Mouse (Mus musculus) kidney, adult 10 weeks (tissue): ENCODE measurements around the gene Ly6g6d. TPM values are rescaled to one million over a fixed set of nuclear protein-coding genes. Genes with fewer than 3 reads are reported as not detected.

Source experiments
- polyA plus RNA-seq: library from polyadenylated mRNA; stranded (reverse); fragments of 350-450 nt; fragmentation: Illumina TruSeq; extraction: RNeasy Lipid Tissue Mini Kit (QIAGEN cat#74804); gene quantifications from one replicate; pipeline ENCODE4 v1.2.3, GENCODE M21; 2014; ENCODE audit warnings: low read depth, low replicate concordance

Gene Ly6g6d
- polyA plus RNA-seq, result not detected

DNA sequence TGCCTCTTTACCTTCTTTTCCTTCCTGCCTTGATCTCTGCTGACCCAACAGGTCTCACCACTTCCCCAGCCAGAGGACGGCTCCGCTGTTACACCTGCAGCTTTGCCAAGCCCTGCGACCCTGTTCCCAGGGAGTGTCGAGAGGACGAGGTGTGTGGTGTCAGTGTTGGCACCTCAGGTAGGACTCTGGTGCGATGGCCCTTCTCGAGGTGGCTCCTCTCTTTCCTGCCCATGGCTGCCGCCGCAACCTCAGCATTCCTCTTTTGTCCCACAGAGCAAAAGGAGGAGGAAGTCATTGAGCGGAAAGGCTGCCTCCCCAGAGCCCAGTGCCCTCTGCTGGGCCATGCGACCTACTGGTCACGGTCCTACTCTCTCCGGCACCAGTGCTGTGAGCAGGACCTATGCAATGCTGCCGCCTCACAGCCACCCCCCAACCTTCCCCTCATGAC lies at the start of gene Ly6g6d:
Gene Ly6g6d, minus strand, starts transcription at position 280 of the 448 bp plus-strand sequence.

DNA sequence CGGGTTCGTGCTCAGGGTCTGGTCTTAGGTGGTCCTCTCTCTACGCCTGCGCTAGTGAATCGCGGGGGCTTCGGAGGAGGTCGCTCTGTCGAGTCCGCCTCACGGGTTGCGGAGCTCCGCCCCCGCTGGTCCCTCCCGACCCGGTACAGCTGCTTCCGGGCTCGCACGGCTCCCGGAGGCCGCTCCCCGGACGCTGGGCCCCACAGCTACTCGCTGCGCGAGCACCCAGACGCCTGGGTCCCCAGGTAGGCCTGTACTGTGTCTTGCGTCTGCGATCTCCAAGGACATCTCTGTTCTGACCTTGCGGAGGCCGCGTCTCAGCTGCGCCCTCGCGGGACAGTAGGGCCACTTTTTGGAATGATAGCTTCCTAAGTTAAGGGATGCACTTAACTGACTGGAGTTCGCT lies 48.3 kb upstream of the Ly6g6d start, which contains the start of gene D17H6S53E:
Gene D17H6S53E, plus strand, starts transcription at position 168 of the 406 bp plus-strand sequence.

DNA sequence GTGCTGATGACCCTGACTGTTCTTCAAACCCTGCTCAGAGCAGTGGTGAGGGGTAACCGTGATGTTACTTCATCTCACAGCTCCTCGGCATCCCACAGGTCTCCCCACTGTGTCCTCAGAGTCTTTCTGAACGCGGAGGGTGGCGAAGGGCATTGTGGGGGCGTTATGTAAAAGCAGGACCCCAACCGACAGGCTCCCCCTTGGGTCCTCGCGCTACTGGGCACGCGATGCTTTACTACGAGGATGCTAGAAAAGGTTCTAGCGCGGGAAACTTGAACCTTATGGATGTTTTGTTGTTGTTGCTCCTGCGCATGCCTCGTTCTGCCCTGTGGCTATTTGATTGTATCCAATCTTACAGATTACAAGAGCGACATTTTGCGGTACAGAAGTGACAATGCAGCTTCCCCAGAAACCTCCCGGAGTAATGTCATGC lies 44.0 kb upstream of the Ly6g6d start, which contains the start of gene Csnk2b:
Gene Csnk2b, minus strand, starts transcription at position 183 of the 433 bp plus-strand sequence.

DNA sequence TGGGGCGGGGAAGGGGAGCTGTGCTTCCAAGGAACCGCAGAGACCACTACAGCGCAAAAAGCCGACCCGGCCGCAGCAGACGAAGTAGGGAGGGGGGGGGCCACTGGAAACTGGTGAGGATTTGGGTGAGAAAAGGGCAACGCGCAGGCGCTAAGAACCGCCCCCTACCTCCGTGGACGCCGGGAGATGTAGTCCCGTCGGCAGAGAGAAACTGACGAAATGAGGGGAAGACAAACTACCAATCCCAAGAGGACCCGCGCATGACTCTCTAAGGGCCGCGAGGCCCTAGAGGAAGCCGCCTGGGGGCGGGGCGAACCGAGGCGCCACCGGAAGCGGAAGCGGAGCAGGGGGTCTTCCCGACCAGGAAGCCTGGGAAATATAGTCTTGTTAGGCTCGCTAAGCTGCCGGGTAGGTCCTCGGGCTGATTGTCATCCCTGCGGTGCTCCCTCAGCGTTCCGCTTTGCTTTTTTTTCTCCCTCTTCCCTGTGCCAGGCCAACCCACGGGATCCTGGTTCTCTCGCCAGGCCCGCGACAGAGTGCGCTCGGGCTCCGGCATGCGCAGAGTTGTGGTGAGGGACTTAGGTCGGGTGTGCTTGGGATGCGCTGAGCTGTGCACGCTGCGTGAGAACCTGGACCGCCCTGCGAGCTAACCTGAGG lies 43.4 kb upstream of the Ly6g6d start, which contains the start of gene Gpank1:
Gene Gpank1, plus strand, starts transcription at position 313 of the 657 bp plus-strand sequence.

DNA sequence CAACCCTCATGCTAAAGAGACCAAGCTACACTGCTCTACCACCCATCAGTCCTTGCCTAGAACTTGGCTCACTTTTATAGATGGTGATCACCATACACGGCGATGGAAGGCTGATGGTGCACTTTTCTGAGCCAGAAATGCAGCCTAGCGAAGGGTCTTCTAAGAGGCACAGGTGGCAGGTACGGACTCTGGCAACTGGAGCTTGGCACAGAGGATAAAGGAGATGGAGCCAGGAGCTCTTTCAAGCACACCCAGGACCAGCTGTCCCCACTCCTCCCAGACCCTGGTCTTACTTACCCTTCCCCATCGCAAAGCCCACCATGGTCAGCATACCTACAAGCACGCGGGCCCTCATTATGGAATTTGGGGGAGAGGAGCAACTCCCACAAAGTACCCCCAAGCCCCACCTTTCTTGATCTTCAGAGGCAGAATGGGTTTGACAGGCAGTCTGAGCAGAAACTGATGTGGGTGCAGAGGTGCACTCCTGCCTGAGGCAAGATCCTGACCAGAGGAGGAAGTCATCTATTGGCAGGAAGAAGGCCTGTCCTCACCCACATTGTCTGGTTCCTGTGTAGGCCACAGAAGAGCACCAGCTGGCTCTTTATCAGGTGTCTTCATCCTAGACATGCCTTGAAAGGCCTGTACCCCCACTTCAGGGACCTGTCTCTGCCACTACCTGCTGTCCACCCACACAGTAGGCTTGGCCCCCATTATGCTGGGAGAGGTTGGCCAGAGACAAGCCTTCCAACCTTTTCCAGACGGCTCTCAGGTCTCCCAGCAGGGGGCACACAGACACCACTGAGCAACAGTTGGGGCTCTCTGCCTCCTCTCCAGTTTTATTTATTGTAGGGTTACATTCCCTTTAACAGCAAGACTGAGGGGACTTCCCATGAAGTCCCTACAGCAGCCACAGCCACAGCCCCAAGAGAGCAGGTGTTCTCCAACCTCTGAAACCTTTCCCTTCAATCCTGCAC lies 37.5 kb upstream of the Ly6g6d start, which contains the start of gene Ly6g5b:
Gene Ly6g5b, minus strand, starts transcription at position 383 of the 974 bp plus-strand sequence.

DNA sequence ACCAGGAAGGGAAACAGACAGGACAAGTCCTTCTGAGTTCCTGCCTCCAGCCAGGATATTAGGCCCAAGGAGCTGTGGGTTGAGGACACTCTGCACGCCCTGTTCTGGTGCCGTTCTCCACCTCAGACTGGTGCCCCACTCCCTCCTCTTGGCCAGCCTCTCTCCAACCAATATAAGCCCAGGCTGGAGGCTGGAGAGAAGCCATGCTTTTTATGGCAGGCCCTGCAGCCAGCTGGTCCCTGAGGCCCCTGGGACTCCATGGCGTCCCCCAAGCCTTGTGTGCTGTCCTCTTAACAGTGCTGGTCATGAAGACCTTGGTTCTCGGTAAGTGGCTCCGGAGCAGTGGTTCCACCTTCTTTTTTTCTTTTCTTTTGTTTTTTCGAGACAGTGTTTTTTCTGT lies 30.2 kb upstream of the Ly6g6d start, which contains the start of gene Ly6g5c:
Gene Ly6g5c, plus strand, starts transcription at position 183 of the 400 bp plus-strand sequence.

DNA sequence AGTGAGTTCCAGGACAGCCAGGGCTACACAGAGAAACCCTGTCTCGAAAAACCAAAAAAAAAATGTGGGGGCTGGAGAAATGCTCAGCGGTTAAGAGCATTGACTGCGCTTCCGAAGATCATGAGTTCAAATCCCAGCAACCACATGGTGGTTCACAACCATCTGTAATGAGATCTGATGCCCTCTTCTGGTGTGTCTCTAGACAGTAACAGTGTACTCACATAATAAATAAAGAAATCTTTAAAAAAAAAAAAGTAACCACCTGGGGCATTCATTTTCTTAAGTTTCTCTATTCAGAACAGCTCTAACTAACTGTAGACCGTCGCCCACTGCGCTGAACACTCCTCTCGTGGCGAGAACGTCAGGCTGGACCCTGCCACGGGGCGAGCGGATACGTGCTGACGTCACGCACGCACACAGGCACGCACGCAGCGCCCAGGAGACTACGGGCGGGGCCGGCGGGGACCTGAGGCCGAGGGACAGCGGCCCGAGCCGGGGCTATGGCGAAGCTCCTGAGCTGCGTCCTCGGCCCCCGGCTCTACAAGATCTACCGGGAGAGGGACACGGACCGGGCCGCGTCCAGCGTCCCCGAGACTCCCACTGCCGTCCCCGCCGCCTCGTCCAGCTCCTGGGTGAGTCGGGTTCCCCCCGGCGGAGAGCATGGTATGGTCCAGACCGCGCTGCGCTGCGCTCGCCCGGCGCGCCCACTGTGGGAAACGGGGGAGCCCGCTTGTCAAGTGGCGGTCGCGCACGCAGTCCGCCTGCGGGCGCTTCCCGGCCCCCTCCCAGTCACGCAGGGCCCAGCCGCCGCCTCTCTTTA lies 11.2 kb upstream of the Ly6g6d start, which contains the start of gene Abhd16a:
Gene Abhd16a, plus strand, starts transcription at position 439 of the 820 bp plus-strand sequence.

DNA sequence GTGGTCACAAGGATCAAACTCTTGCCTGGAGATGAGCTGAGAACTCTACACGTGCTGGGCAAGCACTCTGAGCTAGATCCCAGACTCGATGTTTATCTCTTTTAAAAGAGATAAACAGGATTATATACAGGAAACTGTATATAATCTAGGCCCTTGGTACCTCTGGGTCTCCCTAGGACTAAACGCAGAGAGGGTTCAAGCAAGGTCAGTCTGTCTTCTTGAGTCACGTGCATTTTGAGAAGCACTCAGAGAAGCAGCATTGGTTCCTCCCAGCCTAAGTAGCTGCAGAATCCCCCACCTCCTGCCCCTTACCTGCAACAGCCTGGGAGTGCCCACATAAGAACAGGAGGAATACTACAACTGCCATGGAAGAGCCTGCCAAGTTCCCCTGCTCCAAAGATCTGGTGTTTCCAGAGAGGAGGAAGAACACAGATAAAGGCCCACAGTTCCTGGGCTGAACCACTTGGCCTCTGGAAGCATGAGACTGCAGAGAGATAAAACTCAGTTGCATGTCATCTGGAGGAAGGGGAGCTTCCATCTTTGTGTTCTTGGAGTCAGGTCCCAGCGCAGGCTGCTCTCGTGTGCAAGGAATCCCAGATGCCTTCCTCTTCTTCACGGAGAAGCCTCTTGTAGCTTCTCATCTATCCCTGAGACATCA lies 7.5 kb upstream of the Ly6g6d start, which contains the start of gene Ly6g6f:
Gene Ly6g6f, minus strand, starts transcription at position 403 of the 658 bp plus-strand sequence.

DNA sequence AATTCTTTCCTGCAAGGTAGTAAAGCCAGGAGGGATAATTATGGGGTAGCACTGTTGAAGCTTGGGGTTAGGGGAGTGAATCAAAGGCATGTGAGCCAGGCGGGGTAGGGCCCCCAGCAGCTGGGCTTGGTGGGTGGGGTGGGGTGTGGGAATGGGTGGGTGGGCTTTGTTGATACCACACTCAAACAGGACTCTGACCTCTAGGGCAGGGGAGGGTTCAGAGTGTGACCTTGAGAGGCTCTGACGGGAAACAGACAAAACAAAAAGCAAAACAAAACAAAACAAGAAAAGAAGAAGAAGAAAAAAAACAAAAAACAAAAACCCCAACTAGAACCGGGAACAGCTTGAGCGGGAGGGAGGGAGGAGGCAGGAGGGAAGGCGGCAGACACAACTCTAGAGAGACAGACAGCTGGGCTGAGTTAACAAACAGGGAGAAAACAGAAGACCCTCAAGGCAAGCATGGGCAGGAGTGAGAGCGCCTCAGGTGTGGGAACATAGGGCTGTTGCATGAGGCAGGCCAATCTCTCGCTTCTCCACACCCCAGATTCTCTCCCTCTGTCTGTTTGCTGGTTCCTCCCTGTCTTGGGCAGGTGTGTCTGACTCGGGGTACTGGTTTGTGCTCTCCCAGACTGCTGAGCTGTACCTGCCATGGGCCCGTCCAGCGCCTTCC lies 1.2 kb downstream of the Ly6g6d start, which contains the start of gene Ly6g6e:
Gene Ly6g6e, plus strand, starts transcription at position 396 of the 670 bp plus-strand sequence.

DNA sequence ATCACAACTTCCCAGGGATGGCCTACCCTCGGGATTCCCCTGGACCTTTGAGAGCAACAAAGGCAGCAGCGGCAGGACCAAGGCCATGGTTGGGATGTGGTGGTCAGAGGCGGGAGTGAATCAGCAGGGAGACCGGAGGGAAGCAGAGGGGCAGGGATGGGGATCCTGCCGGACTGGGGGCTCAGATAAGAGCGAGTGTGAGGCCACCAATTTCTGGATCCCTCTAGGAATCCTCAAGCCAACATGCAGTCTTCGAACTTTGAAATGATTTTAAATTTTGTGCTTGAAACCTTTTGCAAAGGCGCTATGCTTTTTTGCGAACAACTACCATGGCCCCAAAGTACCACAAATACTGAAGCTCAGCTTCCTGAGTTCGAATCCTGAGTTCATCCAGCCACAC lies 11.8 kb downstream of the Ly6g6d start, which contains the start of gene Mpig6b:
Gene Mpig6b, minus strand, starts transcription at position 101 of the 400 bp plus-strand sequence.

DNA sequence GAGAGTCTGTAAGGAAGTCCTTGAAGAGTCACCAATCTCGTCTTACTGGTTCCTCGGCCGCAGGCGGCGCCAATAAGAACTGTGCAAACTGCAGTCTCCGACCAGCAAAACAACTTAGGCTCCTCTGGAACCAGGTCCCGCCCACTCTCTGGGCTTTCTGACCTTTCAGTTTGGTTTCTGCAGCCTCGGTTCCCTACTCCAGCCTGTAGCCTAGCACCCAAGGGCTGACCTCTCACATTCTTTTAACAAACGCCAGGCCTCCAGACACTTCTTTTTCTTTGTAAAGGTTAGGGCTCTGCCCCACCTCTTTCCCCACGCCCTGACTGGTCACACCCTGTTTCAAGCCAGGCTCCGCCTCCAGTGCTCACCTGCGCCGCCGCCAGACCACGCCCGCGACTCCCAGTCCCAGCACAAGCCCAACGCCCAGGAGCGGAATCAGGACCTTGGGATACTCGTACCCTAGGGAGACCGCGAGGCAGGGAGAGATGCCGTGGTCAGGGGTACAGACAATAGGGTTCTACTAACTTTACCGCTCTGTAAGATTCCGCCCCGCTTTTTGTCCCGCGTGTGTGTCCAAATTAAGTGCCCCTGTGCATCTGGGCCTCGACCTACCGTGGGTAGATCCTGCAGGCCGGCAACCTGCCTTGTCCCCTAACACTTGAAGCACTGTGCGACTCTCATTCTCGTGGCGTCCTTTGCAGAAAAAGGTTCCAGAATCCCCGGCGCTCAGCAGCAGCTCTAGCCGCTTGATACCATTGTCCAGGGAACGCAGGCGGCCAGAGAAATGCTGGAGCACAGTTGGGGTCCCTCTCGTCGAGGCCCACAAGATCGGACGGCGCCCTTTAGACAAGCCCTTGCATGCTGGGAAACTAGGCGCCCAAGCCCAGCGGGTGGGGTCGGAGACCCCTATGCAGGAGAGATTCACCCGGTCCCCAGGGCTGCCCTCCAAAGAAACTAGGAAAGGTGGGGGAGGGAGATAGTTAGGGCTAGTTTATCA lies 12.6 kb downstream of the Ly6g6d start, which contains the start of gene Ly6g6c:
Gene Ly6g6c, plus strand, starts transcription at position 438 of the 997 bp plus-strand sequence.

DNA sequence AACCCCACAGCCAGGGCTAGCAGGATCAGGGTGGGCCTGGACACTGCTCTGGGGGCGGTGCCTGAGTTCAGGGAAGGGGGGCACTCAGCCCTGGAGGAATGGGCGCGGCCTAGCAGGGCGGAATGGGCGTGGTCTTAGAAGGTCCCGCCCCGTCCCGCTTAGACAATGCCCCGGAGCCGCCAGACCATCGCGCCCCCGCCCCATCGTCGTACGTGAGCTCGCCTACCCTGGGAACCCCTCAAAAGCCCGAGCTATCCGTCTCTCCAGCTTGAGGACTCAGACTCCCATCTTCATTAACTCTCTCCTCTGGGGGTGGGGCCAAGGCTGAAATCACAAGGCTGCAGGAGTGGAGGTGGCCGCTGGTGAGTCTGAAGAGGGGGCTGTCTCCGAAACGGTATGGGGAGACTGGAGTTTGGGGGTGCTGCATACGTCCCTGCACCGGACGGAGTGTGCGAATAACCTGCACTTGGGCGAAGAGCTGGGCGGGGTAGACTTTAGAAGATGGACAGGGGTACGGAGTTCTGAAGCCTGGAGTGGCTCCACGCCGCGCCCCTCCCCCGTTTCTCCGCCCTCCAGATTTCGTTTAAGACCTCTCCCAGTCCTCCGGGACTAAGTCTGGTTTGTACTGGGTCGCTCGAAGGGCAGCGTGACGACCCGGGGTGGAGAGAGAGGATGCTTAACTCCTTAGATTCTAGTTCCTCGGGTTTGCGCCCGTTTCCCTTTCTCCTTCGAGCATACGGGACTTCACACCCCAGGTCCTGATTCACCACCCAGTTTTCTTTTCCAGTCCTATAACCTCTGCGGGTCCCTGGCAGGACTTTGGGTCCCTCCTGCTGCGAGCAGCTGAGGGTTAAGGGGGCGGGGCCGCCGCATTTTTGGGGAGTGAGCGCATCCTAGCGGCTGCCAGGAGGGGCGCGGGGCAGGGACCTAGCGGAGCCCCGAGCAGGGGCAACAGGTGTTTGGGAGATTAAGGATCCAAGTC lies 18.7 kb downstream of the Ly6g6d start, which contains the start of gene Ddah2:
Gene Ddah2, plus strand, starts transcription at position 125 of the 982 bp plus-strand sequence.

DNA sequence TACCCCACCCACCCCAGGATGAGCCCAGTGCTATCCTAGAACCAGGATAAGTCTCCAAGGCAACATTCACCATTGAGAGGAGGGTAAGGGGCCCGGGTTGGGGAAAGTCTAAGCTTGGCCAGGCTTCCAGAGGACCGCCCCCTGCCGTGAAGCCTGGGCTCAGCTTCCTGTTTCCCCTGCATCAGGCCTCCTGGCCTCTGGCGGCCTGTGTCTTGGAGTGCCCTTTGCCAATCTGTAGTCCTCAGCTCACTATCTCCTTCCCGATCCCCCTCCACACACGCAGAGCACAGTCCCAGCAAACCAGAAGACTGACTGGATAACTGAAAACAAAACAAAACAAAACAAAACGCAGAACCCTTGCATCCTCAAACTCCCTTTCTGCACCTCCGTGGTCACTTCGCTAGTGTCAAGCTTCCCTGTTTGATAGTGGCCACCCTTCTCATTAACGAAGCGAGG lies 28.3 kb downstream of the Ly6g6d start, which contains the start of gene Clic1:
Gene Clic1, plus strand, starts transcription at position 406 of the 456 bp plus-strand sequence.

DNA sequence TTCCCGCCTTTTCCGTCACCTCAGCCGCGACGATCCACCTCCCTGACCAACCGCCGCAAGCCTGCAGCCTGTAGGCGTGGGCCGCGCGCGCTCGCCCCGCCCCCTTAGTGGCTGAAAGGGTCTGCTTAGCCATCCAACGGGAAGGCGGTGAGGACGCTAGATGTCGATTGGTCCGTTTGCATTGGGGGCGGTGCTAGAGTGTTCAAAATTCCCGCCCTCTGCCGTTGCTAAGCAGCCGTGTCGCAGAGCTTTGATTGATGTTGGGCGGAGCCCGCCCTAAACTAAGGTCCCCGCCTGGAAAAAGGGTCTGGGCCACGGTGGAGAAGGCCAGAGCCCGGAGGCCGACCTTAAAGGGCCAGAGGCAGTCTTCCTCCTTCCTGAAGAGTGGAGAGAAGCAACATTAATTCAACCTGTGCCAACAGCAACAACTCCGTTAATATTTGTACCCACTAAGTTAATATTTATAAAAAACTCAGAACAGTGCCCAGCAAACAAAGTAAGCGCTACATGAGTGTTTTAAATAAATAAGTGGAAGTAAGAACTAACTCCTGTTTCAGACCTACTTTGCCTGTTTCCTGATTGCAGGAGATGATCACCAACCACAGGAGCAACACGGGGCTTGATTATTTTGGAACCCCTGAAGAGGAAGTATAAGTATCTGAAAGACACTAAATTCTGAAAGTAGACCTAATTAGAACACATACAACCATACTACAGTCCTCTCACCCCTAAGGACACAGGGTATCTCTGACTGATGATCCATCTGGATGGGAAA lies 31.0 kb downstream of the Ly6g6d start, which contains the start of gene Msh5:
Gene Msh5, minus strand, starts transcription at position 65 of the 775 bp plus-strand sequence.

DNA sequence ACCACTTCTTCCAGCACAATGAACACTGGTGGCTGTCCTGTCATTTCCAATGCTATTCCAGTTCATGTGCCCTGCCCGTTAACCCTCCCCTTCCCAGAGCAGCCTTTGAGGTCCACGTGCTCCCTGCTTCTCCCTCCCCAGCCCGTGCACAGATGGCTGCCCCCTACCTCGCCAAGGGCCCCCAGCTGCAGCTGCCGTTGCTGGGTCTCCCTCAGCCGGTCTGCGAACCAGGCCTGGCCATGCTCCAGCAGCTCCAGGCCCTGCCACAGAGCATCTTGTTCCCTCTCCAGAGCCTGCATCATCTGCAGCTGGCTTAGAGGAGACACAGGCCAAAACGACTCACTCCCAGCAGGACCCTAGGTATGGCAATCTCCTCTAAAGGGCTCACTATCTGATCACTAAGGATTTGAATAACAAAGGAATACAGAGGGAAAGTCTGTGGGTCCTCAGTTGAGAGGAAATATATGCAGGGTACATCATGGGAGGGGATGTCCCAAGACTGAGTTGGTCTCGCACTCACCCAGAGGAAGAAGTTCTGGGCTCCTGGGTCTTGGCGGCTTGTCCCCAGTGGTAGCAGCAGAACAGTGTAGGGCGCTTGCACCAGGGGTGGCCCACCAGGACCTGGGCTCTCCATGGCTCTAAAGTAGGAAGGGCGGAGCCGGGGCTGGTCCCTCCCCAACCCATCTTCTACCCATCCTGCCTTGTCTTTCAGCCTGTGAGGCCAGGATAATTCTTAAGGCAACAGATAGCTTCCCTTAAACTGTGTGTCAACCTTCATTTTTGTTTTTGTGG lies 50.4 kb downstream of the Ly6g6d start, which contains the start of gene Sapcd1:
Gene Sapcd1, minus strand, starts transcription at position 740 of the 792 bp plus-strand sequence.

